Mouse (Mus musculus): ENCODE measurements around the gene Gm6871.

DNA sequence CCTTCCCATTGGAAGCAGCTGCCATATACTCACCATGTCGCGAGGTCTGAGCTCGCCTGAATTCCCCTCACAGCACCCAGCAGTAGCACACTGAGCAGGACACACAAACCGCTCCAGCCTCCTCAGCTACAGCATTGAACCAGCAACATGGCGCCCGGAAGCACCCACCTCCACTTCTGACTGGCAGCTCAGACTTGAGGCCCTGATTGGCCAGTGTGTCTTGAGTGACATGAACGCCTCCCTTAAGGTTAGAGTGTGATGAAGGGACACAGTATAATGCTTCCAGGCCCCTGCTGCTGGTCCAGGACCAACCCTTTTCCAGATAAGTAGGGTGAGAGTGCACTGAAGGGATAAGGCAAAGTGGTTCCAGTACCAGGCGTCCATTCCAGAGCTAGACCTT, 12.8 kb downstream of the Gm6871 start:
- TF ChIP-seq POLR2A (IDR thresholded peaks at IDR 0.05; ENCODE audit: insufficient read depth, low read length), result peak; percentile 24
- TF ChIP-seq CTCF (IDR thresholded peaks at IDR 0.05; ENCODE audit: low read depth, low read length), result no peak
